Mouse (Mus musculus): ENCODE measurements around the gene Nfia. TPM values are rescaled to one million over a fixed set of nuclear protein-coding genes. Genes with fewer than 3 reads are reported as not detected.

The Nfia gene
- polyA plus RNA-seq, 1 experiment from 2014 or later, result 88.3 TPM

DNA sequence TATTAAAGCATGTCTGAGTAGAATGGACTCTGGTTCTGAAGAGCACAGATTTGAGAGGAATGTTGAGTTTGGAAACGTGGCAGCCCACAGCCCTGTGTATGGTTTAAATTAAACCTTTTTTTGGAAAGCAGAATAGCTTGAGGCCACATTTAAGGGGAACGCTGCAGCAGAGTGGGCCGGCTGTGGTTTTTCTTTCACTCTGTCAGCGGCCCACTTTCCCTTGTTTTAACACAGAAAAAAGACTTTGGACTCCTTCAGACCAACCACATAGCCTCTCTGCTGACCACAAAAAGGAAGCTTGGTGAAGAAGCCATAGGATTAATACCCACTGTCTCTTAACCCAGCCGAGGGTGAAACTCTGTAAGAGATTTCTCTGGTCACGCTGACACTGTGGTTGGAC is 72.4 kb downstream of the Nfia start:
- Histone ChIP-seq H3K9ac (replicated peaks; ENCODE audit: low read depth, low read length) (no peak overlapping the region), H3K4me1 (replicated peaks; ENCODE audit: control insufficient read depth, insufficient read depth, low read length) (peaks cover 24% of the 10 kb centered on the region), H3K27ac (ENCODE audit: low read length) (no peak overlapping the region), H3K4me3 (replicated peaks; ENCODE audit: low read length) (no peak overlapping the region), H3K9me3 (ENCODE audit: control insufficient read depth, low read length) (no peaks in the 10 kb centered on the region), H3K4me2 (ENCODE audit: low read length) (peak overlapping the region; percentile 2; the same call in 1 of the 2 replicates), H3K36me3 (ENCODE audit: control insufficient read depth, insufficient read depth) (no peaks in the 10 kb centered on the region), H3K27me3 (replicated peaks; ENCODE audit: control insufficient read depth, insufficient read depth, low read length) (no peaks in the 10 kb centered on the region)
- ATAC-seq, result peak; percentile 36; the same call in 1 of the 2 replicates
- WGBS, result 12% methylated on average over 6 of the region's 6 CpGs

DNA sequence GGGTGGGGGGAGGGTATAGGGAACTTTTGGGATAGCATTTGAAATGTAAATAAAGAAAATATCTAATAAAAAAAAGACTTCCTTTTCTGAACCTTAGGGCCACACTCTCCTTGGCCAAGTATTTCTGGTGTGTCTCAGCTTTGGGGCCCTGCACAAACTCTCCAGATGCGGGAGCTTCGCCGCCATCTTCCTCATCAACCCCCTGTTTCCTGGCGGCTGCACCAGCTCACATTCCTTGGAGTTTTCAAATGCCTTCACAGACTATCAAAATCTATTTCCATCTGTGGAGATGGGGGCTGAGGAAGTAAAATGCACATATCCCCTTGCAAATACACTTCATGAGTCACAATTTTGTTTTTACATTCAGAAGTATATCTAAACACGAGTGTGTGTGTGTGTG is 75.1 kb downstream of the Nfia start:
- no peaks in the 10 kb centered on the region for H3K27me3 ChIP-seq (replicated peaks; ENCODE audit: control insufficient read depth, insufficient read depth, low read length)
- WGBS, result 91% methylated on average over 5 of the region's 5 CpGs

DNA sequence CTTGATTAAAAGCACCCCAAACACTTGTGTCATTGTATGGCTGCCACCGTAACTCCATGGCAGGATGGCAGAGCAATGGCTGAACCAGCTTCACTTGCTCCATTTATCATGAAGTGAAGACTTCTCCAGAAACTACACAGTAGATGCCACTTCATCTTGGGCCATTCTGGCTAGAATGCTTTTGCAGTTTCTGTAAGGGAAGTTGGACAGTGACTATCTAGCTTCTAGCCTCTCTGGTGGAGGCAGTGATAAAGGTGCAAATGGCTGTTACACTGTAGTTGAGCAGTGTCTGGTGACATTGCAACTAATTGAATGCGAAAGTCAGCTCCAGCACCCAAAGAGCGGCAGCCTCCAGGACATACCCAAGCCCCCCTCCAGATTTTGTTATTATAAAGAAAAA is 78.5 kb downstream of the Nfia start:
- Histone ChIP-seq H3K4me3 (replicated peaks; ENCODE audit: low read length) (no peak overlapping the region), H3K27ac (ENCODE audit: low read length) (no peak overlapping the region), H3K9ac (replicated peaks; ENCODE audit: low read depth, low read length) (no peak overlapping the region), H3K27me3 (replicated peaks; ENCODE audit: control insufficient read depth, insufficient read depth, low read length) (no peaks in the 10 kb centered on the region), H3K4me2 (ENCODE audit: low read length) (no peak overlapping the region), H3K36me3 (ENCODE audit: control insufficient read depth, insufficient read depth) (no peaks in the 10 kb centered on the region), H3K9me3 (ENCODE audit: control insufficient read depth, low read length) (no peaks in the 10 kb centered on the region), H3K4me1 (replicated peaks; ENCODE audit: control insufficient read depth, insufficient read depth, low read length) (no peaks in the 10 kb centered on the region)
- 90% methylated on average over 3 of the region's 3 CpGs for WGBS
- ATAC-seq, result no peak

More for the DNA sequence above, 75.1 kb downstream of the Nfia start:
- H3K27ac ChIP-seq (ENCODE audit: low read length), result no peak overlapping the region
- H3K9me3 ChIP-seq (ENCODE audit: control insufficient read depth, low read length), result no peaks in the 10 kb centered on the region
- H3K4me3 ChIP-seq (replicated peaks; ENCODE audit: low read length), result no peak overlapping the region
- no peak for ATAC-seq
- peaks cover 17% of the 10 kb centered on the region for H3K4me1 ChIP-seq (replicated peaks; ENCODE audit: control insufficient read depth, insufficient read depth, low read length)
- H3K4me2 ChIP-seq (ENCODE audit: low read length), result no peak overlapping the region
- no peaks in the 10 kb centered on the region for H3K36me3 ChIP-seq (ENCODE audit: control insufficient read depth, insufficient read depth)
- H3K9ac ChIP-seq (replicated peaks; ENCODE audit: low read depth, low read length), result no peak overlapping the region

GRCm38 (mm10) chr4:97851698-97852097 is 79.2 kb downstream of the Nfia start:
- Histone ChIP-seq H3K9me3 (ENCODE audit: control insufficient read depth, low read length) (no peaks in the 10 kb centered on the region), H3K36me3 (ENCODE audit: control insufficient read depth, insufficient read depth) (no peaks in the 10 kb centered on the region), H3K27ac (ENCODE audit: low read length) (no peak overlapping the region), H3K4me3 (replicated peaks; ENCODE audit: low read length) (no peak overlapping the region), H3K4me1 (replicated peaks; ENCODE audit: control insufficient read depth, insufficient read depth, low read length) (no peaks in the 10 kb centered on the region), H3K27me3 (replicated peaks; ENCODE audit: control insufficient read depth, insufficient read depth, low read length) (no peaks in the 10 kb centered on the region), H3K9ac (replicated peaks; ENCODE audit: low read depth, low read length) (no peak overlapping the region), H3K4me2 (ENCODE audit: low read length) (no peak overlapping the region)
- 63% methylated on average over 5 of the region's 5 CpGs for WGBS
- no peak for ATAC-seq

- H3K4me1 ChIP-seq (replicated peaks; ENCODE audit: control insufficient read depth, insufficient read depth, low read length), result no peaks in the 10 kb centered on the region; the same call in 1 of the 2 replicates
- H3K27me3 ChIP-seq (replicated peaks; ENCODE audit: control insufficient read depth, insufficient read depth, low read length), result no peaks in the 10 kb centered on the region
- no peak overlapping the region for H3K27ac ChIP-seq (ENCODE audit: low read length)
- no peaks in the 10 kb centered on the region for H3K9me3 ChIP-seq (ENCODE audit: control insufficient read depth, low read length)
- 77% methylated on average over 2 of the region's 2 CpGs for WGBS
- no peak for ATAC-seq
- H3K36me3 ChIP-seq (ENCODE audit: control insufficient read depth, insufficient read depth), result no peaks in the 10 kb centered on the region
- H3K4me2 ChIP-seq (ENCODE audit: low read length), result no peak overlapping the region
- no peak overlapping the region for H3K4me3 ChIP-seq (replicated peaks; ENCODE audit: low read length)
- H3K9ac ChIP-seq (replicated peaks; ENCODE audit: low read depth, low read length), result no peak overlapping the region
Observed at GRCm38 (mm10) chr4:97852626-97853025, 80.1 kb downstream of the Nfia start.

DNA sequence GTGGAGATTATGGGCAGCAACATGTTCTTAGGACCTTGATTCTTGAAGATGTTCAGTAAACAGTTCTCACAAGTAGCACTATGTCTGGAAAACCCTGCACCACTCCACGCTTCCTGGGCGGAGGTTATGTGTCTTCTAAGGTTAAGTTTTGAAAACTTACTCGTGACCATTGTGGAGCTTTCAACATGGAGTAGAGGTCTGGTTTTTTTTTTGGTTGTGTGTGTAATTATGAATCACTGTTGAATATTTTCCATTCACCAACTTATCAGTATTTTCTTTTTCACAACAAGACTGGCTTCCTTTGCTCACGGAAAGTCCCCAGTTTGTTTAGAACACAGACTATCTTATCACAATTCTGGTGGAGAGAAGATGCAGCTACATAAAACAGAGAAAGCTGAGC is 82.2 kb downstream of the Nfia start:
- Histone ChIP-seq H3K4me2 (ENCODE audit: low read length) (no peak overlapping the region), H3K9me3 (ENCODE audit: control insufficient read depth, low read length) (no peaks in the 10 kb centered on the region), H3K27ac (ENCODE audit: low read length) (no peak overlapping the region), H3K9ac (replicated peaks; ENCODE audit: low read depth, low read length) (no peak overlapping the region), H3K36me3 (ENCODE audit: control insufficient read depth, insufficient read depth) (no peaks in the 10 kb centered on the region), H3K4me1 (replicated peaks; ENCODE audit: control insufficient read depth, insufficient read depth, low read length) (peaks cover 3% of the 10 kb centered on the region; the same call in 1 of the 2 replicates), H3K4me3 (replicated peaks; ENCODE audit: low read length) (no peak overlapping the region), H3K27me3 (replicated peaks; ENCODE audit: control insufficient read depth, insufficient read depth, low read length) (no peaks in the 10 kb centered on the region)
- 94% methylated on average over 4 of the region's 4 CpGs for WGBS
- ATAC-seq, result no peak

GRCm38 (mm10) chr4:97855712-97856420 is 83.3 kb downstream of the Nfia start:
- Histone ChIP-seq H3K27ac (ENCODE audit: low read length) (no peak overlapping the region), H3K36me3 (ENCODE audit: control insufficient read depth, insufficient read depth) (no peaks in the 10 kb centered on the region), H3K4me1 (replicated peaks; ENCODE audit: control insufficient read depth, insufficient read depth, low read length) (peaks cover 3% of the 10 kb centered on the region; the same call in 1 of the 2 replicates), H3K4me2 (ENCODE audit: low read length) (no peak overlapping the region), H3K27me3 (replicated peaks; ENCODE audit: control insufficient read depth, insufficient read depth, low read length) (no peaks in the 10 kb centered on the region), H3K9me3 (ENCODE audit: control insufficient read depth, low read length) (no peaks in the 10 kb centered on the region), H3K4me3 (replicated peaks; ENCODE audit: low read length) (no peak overlapping the region), H3K9ac (replicated peaks; ENCODE audit: low read depth, low read length) (no peak overlapping the region)
- 97% methylated on average over 8 of the region's 8 CpGs for WGBS
- ATAC-seq, result no peak

- H3K9me3 ChIP-seq (ENCODE audit: control insufficient read depth, low read length), result no peaks in the 10 kb centered on the region
- 64% methylated on average over 2 of the region's 2 CpGs for WGBS
- ATAC-seq, result no peak
Observed at GRCm38 (mm10) chr4:97857549-97857948, 85.0 kb downstream of the Nfia start.

DNA sequence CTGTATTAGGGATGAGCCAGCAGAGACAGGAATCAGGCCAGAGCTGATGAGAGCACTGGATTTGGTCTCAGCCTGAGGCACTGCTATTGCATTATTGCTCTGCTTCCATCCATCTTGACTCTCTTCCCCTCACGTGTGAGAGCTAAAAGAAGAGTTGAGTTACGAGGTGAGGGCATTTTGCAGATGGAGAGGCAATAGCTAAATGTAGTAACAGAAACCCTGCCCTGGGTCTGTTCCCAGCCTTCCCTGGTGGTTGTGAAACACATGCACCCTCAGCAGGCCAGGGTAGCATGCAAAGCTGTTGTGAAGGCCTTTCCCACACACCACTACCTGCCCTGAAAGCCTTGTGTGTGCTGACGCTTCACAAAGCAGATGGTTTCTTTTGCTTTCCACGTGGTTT is 86.9 kb downstream of the Nfia start:
- H3K36me3 ChIP-seq (ENCODE audit: control insufficient read depth, insufficient read depth), result no peaks in the 10 kb centered on the region
- no peaks in the 10 kb centered on the region for H3K27me3 ChIP-seq (replicated peaks; ENCODE audit: control insufficient read depth, insufficient read depth, low read length)
- no peak overlapping the region for H3K4me3 ChIP-seq (replicated peaks; ENCODE audit: low read length)
- H3K9ac ChIP-seq (replicated peaks; ENCODE audit: low read depth, low read length), result no peak overlapping the region
- ATAC-seq, result no peak
- H3K9me3 ChIP-seq (ENCODE audit: control insufficient read depth, low read length), result no peaks in the 10 kb centered on the region
- WGBS, result 63% methylated on average over 4 of the region's 4 CpGs
- peaks cover 3% of the 10 kb centered on the region; the same call in 1 of the 2 replicates for H3K4me1 ChIP-seq (replicated peaks; ENCODE audit: control insufficient read depth, insufficient read depth, low read length)
- no peak overlapping the region for H3K4me2 ChIP-seq (ENCODE audit: low read length)
- no peak overlapping the region for H3K27ac ChIP-seq (ENCODE audit: low read length)

More at GRCm38 (mm10) chr4:97857549-97857948, 85.0 kb downstream of the Nfia start:
- Histone ChIP-seq H3K4me2 (ENCODE audit: low read length) (no peak overlapping the region), H3K27ac (ENCODE audit: low read length) (no peak overlapping the region), H3K9ac (replicated peaks; ENCODE audit: low read depth, low read length) (no peak overlapping the region), H3K4me1 (replicated peaks; ENCODE audit: control insufficient read depth, insufficient read depth, low read length) (peaks cover 3% of the 10 kb centered on the region; the same call in 1 of the 2 replicates), H3K4me3 (replicated peaks; ENCODE audit: low read length) (no peak overlapping the region), H3K36me3 (ENCODE audit: control insufficient read depth, insufficient read depth) (no peaks in the 10 kb centered on the region), H3K27me3 (replicated peaks; ENCODE audit: control insufficient read depth, insufficient read depth, low read length) (no peaks in the 10 kb centered on the region)
